13 mouse cellular contexts compared by ENCODE assay signal in the genomic region with DNA sequence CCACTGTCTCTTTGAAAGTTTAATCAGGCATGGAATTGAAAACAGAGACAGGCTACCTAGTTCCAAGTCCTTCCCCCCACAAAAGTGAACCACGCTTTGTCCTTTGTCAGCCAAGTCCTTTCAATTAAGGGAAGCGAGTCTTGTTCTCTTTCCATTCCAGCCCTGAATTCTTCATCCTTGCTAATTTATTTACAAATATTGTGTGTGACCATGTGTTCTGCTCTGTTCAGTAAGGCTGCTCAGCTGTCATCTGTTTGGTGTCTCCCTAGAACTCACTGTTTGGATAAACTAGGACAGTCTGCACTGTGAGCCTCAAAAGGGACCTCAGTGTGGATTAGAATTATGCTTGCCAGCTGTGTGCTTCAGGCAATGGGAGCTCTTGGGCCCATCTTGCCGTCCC.
A peak's percentile ranks its signal among the peaks of the same experiment; 100 is the strongest.
DNase-seq lines count a peak whose midpoint lies in the region; ATAC-seq and TF ChIP-seq lines count a peak whose summit lies in the region.
"Had no signal": no experiment of that assay in that cellular context is flagged by ENCODE, and none has a peak within 500 bp of the region (broad histone marks: within the 10 kb centered on the region; RNA-seq: fewer than 3 reads in every experiment).

No protein-coding gene starts in this region.

- ATAC-seq in activated CD4-positive, CD25-positive, alpha-beta regulatory T cell, adult 4 months = no peak

- no peak for TF ChIP-seq POLR2A in lung, adult 2 months (IDR thresholded peaks at IDR 0.05; ENCODE audit: borderline replicate concordance, extremely low read depth, low read depth, low read length)

- 61% methylated on average over 3 of the region's 3 CpGs for WGBS in lung, adult 2 months

- H3K4me1 ChIP-seq in lung, adult 2 months (ENCODE audit: control insufficient read depth, insufficient read depth, low read length) = no peaks in the 10 kb centered on the region
- H3K4me1 ChIP-seq: liver, embryonic 13.5 days; megakaryocyte, embryonic 14.5 days had no signal

- peak; percentile 7 to 18 for DNase-seq in cerebellum, postnatal 10 days
- no peak for DNase-seq in cerebellum, postnatal 4 days (ENCODE audit: low spot score in 2 of 2)
- peak; percentile 32 to 45 for DNase-seq in right cerebral cortex, postnatal 10 days (ENCODE audit: low spot score in 2 of 2)
- no peak for DNase-seq in right cerebral cortex, postnatal 25 days
- DNase-seq in left cerebral cortex, postnatal 25 days (ENCODE audit: low spot score in 2 of 2) = peak; percentile 5 to 25
- DNase-seq in lung, adult 2 months = no peak
- no peak for DNase-seq in liver
- DNase-seq: adrenal gland, postnatal 14 days; gastrocnemius, postnatal 36 days; kidney, postnatal 4 days; liver, embryonic 13.5 days had no signal

- no peak for TF ChIP-seq CTCF in lung, adult 2 months (IDR thresholded peaks at IDR 0.05; ENCODE audit: insufficient read depth, low read length)

- intact Hi-C loops in left cerebral cortex, postnatal 25 days (cut with DNase I) = loop anchor here (5.0 kb wide), 1 partner anchor 86 kb away; no protein-coding TSS in a partner anchor

- H3K4me3 ChIP-seq in lung, adult 2 months (replicated peaks; ENCODE audit: extremely low read depth, low read depth, low read length) = no peak overlapping the region
- H3K4me3 ChIP-seq: liver, embryonic 13.5 days; megakaryocyte, embryonic 14.5 days had no signal

Comparison
In these comparisons a context has a peak if more than half of its experiments do, and no peak if none do; other contexts are left out.
1. DNase-seq: peak in cerebellum, postnatal 10 days (2 of 2), right cerebral cortex, postnatal 10 days (2 of 2) and left cerebral cortex, postnatal 25 days (2 of 2); none in cerebellum, postnatal 4 days (0 of 2), right cerebral cortex, postnatal 25 days (single experiment), lung, adult 2 months (single experiment) and liver (single experiment).